Mouse (Mus musculus) brown adipose tissue, adult 24 weeks (tissue): ENCODE measurements around the gene Arpc1a. TPM values are rescaled to one million over a fixed set of nuclear protein-coding genes. Genes with fewer than 3 reads are reported as not detected.
A peak's percentile ranks its signal among the peaks of the same experiment; 100 is the strongest.
"Not testable (repeated sequence)": the region's sequence is repeated elsewhere in the genome, so short reads cannot be mapped to it uniquely, and the experiment has no call there.

ENCODE experiments used
- H3K27ac ChIP-seq: fragments of 200-500 bp; replicated peaks from 2 replicates; pipeline ENCODE4 v1.5.1; 2012; ENCODE audit warnings: low read depth, mild to moderate bottlenecking, low read length
- H3K4me1 ChIP-seq: fragments of 200-500 bp; 2 replicates; pipeline ENCODE4 v1.6.1; 2012; ENCODE audit warnings: low read length, mixed read lengths; ENCODE audit not compliant: control insufficient read depth, insufficient read depth, insufficient read length
- H3K4me3 ChIP-seq: fragments of 200-500 bp; 2 replicates; pipeline ENCODE4 v1.5.1; 2012; ENCODE audit warnings: low read depth, mild to moderate bottlenecking, low read length, moderate library complexity; ENCODE audit not compliant: insufficient read depth
- polyA plus RNA-seq: library from polyadenylated mRNA; stranded (reverse); fragments of >200 nt; gene quantifications from 2 replicates; pipeline ENCODE4 v1.2.4, GENCODE M21; 2012; ENCODE audit not compliant: missing spikeins, insufficient read depth, insufficient read length

Arpc1a gene
- polyA plus RNA-seq, 1 experiment = 112 TPM

DNA sequence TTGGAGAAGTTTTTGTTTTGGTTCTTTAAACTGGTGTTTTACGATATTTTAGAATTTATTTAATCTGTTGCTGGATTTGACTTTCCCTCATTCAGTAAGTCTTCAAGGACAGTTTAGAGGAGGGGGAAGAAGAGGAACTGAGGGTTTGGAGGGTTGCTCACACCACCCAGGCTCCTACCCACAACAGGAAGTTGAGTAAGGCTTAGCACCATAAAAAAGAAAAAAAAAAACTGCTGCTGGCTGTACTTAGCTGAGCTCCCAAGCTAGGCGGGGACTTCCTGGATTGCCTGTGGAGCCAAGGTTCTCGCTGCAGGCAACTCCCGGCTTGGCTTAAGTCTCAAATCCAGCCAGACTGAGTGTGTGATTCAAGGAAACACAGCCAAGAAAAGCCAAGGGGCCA lies 32.7 kb downstream of the Arpc1a start:
- H3K27ac ChIP-seq = peak overlapping the region; percentile 85
- H3K4me3 ChIP-seq = peak overlapping the region; percentile 35
- peaks cover 21% of the 10 kb centered on the region for H3K4me1 ChIP-seq

DNA sequence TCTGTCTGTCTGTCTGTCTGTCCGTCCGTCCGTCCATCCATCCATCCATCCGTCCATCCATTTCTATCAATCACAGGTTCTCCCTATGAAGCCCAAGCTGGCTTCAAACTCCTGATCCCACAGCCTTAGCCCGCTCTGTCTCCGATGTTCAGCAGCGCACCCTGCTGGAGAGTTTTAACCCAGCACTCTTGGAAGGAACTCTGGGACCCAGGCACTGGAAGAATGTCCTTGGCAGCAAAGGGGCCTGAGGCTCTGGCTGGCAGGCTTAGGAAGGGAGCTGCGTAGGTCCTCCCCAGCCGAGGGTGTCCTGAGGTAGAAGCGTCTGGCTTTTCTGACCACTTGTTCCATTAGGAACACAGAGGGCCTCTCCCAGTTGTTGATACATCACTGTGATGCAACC lies 33.3 kb downstream of the Arpc1a start:
- H3K4me1 ChIP-seq = peaks cover 22% of the 10 kb centered on the region
- H3K27ac ChIP-seq = peak overlapping the region; percentile 77
- peak overlapping the region; percentile 32 for H3K4me3 ChIP-seq

DNA sequence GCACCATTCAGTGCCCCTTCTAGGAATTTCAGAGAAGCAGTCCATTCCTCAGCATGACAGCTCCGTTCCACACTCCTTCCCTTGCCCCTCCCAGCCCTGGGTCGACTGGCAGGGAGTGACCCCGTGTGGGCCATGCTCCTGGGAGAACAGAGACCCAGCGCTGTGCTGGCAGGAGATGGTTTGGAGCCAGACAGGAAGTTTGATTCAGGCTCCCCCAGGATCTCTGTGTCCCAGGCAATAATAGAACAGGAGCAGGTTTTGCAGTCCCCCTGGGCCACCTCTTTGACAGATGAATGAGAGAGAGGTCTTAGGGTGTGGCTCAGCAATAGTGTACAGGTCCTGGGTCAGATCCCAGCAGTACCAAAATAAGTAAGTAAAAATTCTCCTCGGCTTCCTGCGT lies 34.4 kb downstream of the Arpc1a start:
- Histone ChIP-seq H3K4me1 (peaks cover 22% of the 10 kb centered on the region), H3K27ac (no peak overlapping the region), H3K4me3 (no peak overlapping the region)

DNA sequence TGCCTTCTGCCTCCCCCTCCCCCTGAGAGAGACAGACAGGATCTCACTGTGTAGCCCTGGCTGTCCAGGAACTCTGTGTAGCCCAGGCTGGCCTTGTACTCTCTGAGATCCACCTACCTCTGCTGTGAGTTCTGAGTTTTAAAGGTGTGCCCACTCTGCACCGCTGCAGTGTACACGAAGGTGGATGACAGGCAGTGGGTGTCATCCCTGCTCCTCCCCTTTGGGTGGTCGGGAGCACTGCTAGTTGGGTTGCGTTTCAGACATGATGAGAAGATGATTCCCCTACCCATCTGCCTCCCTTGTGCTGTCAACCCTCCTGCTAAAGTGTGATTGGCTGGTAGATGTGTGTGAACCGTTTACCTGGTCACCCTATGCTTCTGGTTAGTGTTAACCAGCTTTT lies 34.8 kb downstream of the Arpc1a start:
- Histone ChIP-seq H3K4me3 (no peak overlapping the region), H3K27ac (0 out of 2 replicates have a peak overlapping the region, but pooled peaks have one; percentile 29), H3K4me1 (peaks cover 22% of the 10 kb centered on the region)

DNA sequence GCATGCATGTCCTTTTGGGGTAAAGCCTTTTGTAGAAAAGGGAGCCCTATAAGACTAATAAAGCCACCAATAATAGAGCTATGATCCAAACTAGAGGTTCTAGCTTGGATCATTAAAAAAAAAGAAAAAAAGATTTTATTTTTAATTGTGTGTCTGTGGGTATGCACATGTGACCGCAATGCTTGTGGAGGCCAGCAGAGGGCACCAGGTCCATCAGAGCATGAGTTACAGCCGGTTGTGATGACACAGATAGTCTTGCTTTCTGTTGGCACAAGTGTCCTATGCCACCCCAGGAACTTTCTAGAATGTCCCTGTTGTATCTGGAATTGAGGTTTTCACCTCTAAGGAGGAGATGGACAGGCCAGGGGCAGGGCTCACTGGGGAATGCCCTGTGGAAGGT lies 35.8 kb downstream of the Arpc1a start:
- peaks cover 22% of the 10 kb centered on the region for H3K4me1 ChIP-seq
- no peak overlapping the region for H3K4me3 ChIP-seq
- H3K27ac ChIP-seq = no peak overlapping the region

DNA sequence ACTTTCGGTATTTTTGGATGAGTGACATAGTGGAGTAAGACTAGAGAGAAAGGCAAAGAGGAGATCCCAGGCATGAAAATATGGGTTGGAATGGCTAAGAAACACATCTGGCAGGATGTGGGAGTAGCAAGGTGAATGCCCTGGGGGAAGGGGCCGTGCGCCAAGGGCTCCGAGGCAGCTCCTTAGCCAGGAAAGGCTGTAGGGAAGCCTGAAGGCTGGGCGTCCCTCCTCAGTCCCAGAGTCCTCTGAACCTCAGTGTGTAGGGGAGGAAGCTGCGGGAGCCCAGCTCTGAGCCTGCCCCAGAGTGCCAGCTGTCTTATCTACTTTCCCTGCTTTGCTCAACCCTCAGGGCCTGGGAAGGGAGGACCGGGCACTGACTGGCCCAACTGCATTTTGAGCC lies 37.3 kb downstream of the Arpc1a start:
- Histone ChIP-seq H3K27ac (no peak overlapping the region), H3K4me3 (no peak overlapping the region), H3K4me1 (peaks cover 21% of the 10 kb centered on the region)

DNA sequence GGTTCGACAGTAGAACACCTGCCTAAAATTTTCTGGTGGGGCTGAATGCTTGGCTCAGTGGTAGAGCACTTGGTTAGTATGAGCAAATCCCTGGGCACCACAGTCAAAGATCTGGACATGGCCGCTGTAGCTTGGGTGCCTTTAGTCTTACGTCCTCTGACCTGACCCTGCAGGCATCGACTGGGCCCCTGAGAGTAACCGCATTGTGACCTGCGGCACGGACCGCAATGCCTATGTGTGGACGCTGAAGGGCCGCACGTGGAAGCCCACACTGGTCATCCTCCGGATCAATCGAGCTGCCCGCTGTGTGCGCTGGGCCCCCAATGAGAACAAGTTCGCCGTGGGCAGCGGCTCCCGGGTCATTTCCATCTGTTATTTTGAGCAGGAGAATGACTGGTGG lies 39.8 kb downstream of the Arpc1a start:
- no peak overlapping the region for H3K4me3 ChIP-seq

DNA sequence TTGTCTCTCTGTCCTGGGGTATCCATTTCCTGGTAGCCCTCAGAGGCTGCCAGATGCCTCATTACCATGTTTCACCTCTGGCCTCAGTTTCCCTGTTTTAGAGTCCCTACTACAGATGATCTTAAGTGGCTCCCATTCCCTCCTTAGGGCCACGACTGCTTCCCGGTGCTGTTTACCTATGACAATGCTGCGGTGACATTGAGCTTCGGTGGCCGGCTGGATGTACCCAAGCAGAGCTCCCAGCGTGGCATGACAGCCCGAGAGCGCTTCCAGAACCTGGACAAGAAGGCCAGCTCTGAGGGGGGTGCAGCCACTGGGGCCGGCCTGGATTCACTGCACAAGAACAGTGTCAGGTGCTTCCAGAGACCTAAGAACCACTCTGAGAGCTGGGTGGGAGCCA lies 43.0 kb downstream of the Arpc1a start:
- Histone ChIP-seq H3K27ac (no peak overlapping the region), H3K4me1 (no peaks in the 10 kb centered on the region; the same call in 1 of the 2 replicates), H3K4me3 (no peak overlapping the region)

More for the DNA sequence above, 39.8 kb downstream of the Arpc1a start:
- Histone ChIP-seq H3K4me1 (peaks cover 12% of the 10 kb centered on the region), H3K27ac (no peak overlapping the region)

DNA sequence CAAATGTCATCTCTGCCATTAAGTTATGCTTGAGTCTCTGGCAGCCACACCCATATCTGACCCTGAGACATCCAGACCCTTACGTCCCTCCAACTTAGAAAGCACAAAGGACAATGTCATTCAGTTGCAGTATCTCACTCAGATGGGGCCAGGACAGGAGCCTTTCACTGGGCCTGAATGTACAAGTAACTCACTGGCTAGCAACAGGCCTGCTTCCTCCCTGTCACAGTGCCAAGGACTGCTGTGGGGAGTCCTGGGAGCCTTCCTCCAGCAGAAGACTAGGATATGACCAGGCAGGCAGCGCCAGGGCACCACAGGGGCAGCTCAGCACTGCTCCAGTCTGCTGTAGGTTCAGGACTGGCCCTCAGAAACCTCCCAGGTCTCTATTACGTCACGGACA lies 45.5 kb downstream of the Arpc1a start:
- Histone ChIP-seq H3K4me3 (no peak overlapping the region), H3K27ac (no peak overlapping the region), H3K4me1 (no peaks in the 10 kb centered on the region; the same call in 1 of the 2 replicates)

DNA sequence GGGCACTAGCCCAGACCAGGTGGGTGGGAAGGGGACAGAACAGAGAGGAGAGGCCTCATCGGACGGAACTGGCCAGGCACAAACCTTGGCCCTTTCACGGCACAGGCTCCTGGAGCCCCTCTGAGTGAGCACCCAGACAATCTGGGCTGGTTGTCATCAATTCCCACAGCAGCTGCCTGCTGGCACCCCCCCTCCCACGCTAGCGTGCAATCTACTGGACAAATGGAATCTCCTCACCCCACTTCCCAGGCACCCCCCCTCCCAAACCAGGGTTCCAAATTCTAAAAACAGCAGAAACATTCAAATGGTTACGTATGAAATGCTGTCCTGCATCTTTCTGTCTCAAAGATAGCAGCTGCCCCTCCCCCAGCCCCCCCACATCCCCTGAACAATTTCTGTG lies 46.1 kb downstream of the Arpc1a start:
- not testable (repeated sequence) for H3K4me1 ChIP-seq, H3K27ac ChIP-seq, H3K4me3 ChIP-seq

DNA sequence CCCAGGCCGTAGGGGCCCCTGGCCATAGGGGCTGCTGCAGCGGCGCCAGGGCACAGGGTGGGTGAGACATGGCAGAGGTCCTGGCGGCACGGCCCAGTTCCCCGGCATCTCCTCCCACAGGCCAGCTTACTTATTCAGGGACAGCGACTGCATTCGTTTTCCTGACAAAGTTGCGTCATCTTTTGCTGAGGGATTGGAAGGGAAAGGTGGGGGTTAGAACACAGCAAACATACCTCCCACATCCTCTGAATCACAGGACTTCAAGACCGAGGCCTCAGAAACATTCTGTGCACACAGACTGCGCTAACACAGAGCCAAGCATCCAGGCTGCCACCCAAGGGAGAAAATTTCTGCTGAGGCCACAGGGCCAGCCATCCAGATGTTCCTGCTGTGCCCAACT lies 46.6 kb downstream of the Arpc1a start:
- Histone ChIP-seq H3K4me3 (no peak overlapping the region), H3K27ac (no peak overlapping the region), H3K4me1 (no peaks in the 10 kb centered on the region)

DNA sequence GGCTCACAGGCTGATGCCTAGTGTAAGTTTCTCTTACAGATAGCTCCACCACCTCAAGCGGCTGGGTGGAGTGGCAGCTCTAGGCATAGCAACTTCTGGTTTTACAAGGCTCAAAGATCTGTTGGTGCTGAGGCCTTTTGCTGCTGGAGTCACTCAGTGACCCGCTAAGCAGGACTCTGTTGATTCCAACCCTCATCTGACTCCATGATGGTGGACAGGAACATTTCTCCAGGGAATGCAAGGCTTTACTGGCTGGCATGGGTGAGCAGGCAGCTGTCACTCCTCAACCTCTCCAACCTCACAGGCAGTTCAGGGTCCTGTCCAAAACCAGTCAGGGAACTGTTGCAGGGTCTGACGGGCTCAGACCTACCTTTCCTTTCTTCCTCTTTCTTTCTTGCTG lies 47.4 kb downstream of the Arpc1a start:
- H3K27ac ChIP-seq = no peak overlapping the region
- H3K4me1 ChIP-seq = no peaks in the 10 kb centered on the region
- no peak overlapping the region for H3K4me3 ChIP-seq

DNA sequence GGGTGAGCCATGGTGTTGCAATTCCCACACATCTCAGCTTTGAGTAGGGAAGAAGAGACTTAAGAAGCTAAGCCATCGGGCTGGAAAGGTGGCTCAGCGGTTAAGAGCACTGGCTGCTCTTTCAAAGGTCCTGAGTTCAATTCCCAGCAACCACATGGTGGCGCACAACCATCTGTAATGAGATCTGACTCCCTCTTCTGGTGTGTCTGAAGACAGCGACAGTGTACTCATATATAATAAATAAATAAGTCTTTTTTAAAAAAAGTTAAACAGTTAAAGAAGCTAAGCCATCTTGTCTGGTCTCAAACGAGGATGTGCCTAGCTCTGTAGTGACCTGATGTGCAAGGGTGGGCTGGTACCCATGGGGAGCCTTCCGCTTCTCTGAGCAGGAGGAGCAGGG lies 49.6 kb downstream of the Arpc1a start:
- not testable (repeated sequence) for H3K4me1 ChIP-seq, H3K4me3 ChIP-seq, H3K27ac ChIP-seq

DNA sequence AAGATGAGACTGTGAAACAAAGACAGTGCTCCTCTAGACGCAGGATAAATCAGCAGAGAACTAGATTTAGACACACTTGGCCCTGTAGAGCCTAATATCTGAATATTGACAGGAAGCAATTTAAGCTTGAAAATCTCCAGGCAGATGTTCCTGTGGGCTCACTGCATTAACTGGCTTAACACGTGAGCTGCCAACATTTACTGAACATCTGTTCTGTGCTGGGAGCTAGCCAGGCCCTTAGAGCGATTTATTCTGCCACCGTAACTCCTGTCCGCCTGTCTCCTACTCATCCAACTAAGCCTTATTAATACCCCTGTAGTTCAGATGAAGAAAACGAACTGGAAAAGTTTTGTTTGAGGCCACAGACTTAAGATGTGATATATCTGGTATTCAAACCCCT lies 55.2 kb downstream of the Arpc1a start:
- peak overlapping the region; percentile 95 for H3K4me3 ChIP-seq
- no peak overlapping the region for H3K27ac ChIP-seq
- H3K4me1 ChIP-seq = peaks cover 4% of the 10 kb centered on the region

DNA sequence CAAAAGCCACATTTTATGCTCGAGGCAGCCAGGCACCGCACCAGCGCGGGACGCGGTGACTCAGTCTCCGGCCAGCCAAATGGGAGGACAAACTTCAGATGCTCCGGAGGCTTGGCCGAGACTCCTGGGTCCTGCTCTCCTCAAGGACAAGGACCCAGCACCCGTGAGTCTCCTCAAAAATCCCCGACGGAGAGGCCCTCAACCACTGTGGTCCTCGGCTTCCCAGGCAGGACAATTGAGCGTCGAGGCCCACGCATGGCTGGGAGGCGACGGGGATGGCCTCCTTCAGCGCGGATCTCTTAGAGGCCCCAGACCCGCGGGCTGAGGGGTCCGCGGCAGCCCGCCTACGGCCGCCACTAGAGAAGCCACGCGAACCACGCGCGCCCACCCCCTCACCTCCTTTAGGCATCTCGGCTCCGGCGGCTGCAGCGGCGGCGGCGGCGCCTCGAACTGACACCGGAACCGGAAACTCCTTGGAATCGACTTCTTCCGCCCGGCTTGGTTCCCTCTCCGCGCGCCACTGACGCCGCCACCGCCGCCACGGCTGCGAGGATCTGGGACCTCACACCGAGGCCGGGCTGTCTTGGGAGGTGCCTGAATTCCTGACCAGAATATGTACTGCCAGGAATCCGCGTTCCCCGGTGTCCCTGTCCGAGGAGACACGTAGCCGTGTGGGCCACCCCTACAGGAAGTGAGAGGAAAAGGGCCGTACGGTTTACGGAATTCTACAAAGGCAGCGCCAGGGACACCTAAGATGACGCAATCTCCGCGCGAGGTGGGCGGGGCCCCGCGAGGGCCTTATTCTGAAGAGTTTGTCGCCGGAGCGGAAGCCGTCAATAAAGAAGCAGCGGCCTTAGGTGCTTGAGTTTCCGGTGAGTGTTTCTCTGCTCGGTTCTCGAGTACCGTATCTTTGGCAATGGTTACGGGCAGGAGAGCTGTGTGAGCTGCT lies 56.2 kb downstream of the Arpc1a start, which contains the start of the genes Pdap1 and Bud31:
Pdap1 (minus strand) TSS at position 668 of the 949 bp plus-strand sequence.
Bud31 (plus strand) TSS at position 792 of the 949 bp plus-strand sequence.
- Histone ChIP-seq H3K4me3 (peak within 1 kb of the TSS; percentile 95), H3K4me1 (peaks cover 4% of the 10 kb centered on the region)

DNA sequence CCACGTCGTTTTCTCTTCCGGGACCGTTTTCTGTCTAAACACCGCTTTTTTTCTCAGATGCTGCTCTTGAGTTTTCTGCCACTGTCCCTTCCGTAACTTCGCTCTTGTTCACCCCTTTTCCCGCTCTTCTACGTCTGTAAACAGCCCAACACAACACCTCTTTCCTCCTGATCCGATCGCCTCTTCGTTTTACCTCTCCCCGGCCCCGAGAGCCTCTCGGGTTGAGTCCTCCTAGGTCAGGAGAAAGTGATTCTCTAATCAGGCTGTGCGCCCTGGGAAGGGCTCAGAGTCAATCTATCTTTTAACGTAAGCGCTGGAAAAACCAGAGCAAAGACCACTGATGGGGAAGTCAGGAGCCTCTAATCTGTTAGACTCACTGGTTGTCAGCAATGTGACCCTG lies 57.0 kb downstream of the Arpc1a start:
- Histone ChIP-seq H3K27ac (peak overlapping the region; percentile 87), H3K4me3 (peak overlapping the region; percentile 80), H3K4me1 (peaks cover 4% of the 10 kb centered on the region)

More for the DNA sequence above, 56.2 kb downstream of the Arpc1a start, which contains the start of the genes Pdap1 and Bud31:
- H3K27ac ChIP-seq = peak within 1 kb of the TSS; percentile 96
